Mouse (Mus musculus): ENCODE results near the gene Traf6.

Traf6 gene

DNA sequence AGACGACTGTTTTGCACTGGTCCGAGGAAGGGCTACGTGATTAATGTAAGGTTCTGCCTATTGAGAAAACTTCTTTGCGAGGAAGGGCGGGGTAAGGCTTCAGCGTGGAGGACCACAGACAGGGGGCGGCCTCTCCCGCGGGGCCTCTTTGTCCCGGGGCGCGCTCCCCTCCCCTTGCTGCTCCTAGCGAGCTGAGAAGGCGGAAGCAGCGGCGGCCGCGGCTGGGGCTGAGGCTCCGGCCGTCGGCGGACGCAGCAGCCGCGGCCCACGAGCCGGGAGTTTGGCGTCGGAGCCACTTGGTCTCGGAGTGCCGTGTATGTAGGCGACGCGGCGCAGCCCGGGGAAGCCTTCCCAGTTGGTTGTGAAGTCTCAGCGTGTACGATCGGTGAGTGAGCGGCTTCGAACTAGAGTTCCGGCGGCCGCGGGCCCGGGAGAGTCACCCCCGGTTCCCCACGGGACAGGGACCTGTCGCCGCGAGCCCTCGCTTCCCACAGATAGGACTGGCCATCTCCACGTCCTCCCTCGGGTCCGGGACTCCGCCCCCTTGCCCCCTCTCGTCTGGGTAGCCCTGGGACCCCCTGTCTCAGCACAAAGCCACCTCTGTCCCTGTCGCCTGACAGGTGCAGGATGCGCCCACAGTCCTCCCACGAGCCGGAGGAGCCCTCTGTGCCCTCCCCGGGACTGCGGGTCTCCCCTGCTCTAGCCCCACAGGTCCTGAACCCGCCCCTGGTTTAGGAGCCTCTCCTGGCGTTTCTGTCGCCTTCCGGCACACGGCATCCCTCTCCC lies at the start of gene Traf6:
Gene Traf6, plus strand, starts transcription at position 194 of the 786 bp plus-strand sequence.
- peak; percentile 62 for DNase-seq (ENCODE audit: low spot score)

DNA sequence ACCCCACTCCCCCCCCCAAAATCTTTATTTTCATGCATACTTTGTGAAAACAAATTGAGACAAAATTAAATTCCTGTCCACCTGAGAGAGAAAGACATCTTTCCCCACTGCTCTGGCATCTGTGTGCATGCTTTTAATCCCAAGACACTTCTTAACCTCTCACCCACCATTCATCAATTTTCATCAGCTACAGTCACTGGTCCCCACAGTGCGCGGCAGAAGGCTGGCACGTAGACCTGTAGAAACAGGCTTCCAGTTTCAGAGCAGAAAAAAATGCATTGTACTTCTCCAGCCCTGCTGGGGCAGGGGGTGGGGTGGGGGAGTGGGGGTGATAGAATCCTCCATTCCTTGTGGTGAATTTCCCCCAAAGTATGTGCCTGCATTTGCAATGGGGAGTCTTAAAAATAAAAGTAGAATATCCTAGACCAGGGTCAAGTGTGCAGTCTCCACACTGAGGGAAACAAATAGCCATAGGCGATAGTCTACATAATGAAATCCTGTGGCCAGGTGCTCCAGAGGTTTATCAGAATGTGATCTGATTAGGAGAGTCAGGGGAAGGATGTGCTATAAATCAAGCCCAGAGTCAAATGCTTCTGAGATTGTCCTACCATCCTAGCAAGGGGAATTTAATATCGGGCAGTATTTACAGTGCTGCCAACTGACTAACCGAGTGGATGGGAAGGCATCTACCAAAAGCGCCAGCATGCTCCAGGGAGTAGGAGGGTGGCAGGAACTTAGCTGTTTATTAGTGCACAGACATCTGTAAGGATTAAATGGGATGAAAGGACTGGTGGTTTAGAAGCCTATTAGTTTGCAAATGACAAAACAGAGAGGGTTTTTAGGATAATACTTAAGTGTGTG lies 39.0 kb upstream of the Traf6 start:
- no peak for DNase-seq (ENCODE audit: low spot score)

DNA sequence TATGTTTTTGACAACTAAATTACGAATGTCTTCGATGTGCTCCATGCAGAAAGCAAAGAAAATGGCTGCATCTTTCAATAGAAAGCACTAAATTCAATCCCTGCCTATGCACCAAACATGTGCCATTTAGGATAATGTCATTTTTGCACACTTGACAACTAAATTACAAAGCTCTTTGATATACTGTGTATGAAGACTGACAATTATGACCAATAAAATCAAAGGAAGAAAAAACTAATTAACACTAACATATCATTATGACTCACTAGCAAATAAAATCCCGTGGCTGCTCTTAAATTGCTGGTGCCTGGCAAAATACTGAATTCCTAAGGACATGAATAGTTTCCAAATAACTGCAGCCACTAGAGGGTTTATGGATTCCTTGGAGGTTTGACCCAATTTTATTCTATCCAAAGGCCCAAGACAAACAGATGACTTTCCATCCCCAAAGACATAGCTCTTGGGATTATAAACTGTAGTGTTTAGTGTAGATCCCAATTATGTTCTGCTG lies 38.3 kb upstream of the Traf6 start:
- DNase-seq (ENCODE audit: low spot score), result no peak

DNA sequence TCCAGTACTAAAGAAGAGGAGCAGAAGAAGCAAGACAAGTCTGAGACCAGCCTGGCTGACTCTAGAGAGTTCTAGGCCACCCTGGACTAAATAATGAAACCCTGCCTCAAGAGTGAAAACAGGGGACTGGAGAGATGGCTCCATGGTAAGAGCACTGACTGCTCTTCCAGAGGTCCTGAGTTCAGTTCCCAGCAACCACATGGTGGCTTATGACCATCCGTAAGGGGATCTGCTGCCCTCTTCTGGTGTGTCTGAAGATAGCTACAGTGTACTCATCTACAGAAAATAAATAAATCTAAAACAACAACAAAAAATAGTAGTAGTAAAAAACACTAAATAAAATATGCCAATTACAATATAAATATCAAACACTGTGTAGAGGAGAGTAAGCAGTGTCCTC lies 32.4 kb upstream of the Traf6 start:
- DNase-seq (ENCODE audit: low spot score), result no peak

DNA sequence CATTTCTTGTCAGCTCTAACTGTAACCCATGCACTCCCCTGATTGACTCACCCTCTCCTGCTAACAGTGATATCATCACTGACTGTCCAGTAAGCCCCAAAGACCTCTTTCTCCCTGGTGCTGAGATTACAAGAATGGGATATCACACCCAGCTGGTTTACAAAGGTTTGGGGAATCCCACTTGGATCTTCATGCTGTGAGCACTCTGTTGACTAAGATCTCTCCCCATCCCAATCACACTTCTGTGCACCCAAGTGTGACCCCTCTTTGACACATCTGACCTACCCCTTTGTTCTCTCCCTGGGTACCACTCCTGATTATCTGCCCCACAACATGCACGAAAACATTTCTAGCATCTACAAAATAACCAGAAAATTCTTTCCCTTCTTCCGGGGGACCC lies 29.9 kb upstream of the Traf6 start:
- no peak for DNase-seq (ENCODE audit: low spot score)

DNA sequence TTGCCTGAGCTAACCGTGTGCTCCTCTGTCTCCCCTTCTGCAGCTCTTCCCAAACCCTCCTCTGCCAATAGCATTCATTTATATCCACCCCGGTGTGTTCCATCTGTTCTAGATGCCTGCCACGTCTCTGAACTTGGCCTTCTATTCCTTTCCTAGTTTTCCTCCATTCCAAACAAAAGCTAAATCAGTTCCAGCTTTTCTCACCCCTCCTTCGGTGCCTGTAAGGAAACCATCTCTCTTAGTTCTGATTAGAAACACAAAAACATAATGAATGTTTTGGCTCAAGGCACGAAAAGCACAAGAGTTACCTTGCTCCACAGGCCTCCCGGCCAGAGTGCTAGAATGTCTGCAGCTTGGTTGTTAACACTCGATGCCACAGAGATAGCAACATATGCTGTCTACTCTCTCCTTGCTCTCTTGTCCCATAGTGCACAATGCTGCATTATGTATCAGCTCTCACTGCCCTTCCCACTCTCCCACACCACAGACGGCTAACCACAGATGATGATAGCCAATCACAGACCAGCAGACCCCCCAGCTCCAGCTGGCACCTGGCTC lies 29.0 kb upstream of the Traf6 start, which contains the start of the genes Rag1 and B230118H07Rik:
Gene Rag1, minus strand, starts transcription at position 388 of the 558 bp plus-strand sequence.
Gene B230118H07Rik, minus strand, starts transcription at position 419 of the 558 bp plus-strand sequence.
- DNase-seq (ENCODE audit: low spot score), result no peak

DNA sequence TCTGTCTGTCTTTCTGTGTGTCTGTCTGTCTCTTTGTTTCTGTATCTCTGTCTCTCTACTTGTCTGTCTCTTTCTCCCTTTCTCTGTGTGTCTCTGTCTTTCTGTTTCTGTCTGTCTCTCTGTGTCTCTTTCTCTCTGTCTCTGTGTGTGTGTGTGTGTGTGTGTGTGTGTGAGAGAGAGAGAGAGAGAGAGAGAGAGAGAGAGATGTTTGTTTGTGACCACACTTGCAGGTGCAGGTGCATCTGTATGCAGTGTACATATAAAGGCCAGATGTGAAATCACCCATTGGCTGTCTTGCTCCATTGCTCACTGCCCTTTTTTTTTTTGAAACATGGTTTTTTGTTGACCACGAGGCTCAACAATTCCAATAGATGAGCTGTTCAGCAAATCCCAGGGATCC lies 27.8 kb upstream of the Traf6 start:
- no peak for DNase-seq (ENCODE audit: low spot score)

DNA sequence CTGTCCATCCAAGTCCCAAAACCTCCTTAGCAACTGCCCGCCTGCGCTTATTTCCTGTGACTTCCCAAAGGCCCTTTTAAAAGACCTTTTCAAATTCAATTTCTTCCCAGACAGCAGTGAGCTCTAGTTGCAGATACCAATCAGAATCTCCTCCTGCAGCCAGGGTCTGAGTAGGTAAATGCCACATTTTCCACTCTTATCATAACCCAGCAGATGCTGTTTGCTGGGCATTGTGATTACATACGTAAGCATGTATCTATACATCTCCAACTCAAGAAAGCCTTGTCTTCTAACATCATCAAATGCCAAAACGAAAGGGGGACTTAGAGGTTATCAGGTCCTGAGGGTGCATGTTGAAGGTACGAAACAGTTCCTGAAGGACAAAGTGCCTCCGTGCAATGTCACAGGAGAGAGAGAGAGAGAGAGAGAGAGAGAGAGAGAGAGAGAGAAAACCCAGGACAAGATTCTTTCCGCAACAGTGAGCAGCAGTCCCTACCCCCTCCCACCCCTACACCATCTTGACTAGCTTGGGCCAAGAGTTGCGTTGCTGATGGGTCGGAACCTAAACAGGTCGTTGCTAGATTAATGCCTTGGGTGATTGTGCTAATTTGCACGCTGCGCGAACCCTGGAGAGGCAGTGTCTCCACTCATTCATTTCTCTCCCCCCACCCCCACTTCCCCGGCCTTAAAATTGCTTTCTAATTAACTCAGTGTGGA lies 25.9 kb upstream of the Traf6 start:
- no peak for DNase-seq (ENCODE audit: low spot score)

DNA sequence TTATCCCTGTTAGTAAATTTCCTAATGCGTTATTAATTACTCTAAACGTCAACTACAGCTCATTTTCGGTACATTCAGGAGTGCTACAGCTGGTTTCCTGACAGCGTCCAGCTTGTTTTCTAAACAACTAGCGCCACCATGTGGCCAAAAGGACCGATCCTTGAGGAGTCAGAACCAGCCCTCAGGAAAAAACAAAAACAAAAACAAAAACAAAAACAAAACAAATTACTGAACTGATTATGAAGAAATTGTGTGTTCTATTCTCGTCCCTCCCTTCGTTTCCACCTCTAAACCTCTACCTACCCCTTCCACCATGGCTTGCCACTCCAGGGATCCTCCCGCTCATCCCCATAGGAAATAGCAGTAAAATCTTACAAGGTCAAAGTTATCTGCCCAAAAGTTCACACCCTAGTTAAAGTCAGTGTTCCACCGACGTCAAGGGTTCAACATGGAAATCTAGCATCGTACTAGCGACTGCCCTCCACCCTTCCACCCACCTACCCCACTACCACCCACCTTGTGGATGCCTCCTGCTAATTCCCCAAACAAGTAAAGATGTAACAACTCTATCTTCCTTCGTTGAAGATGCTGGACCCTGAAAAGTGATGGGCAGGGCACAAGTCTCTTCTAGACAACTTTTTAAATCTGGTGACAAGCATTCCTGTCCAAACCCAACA lies 25.2 kb upstream of the Traf6 start:
- peak; percentile 60 for DNase-seq (ENCODE audit: low spot score)

DNA sequence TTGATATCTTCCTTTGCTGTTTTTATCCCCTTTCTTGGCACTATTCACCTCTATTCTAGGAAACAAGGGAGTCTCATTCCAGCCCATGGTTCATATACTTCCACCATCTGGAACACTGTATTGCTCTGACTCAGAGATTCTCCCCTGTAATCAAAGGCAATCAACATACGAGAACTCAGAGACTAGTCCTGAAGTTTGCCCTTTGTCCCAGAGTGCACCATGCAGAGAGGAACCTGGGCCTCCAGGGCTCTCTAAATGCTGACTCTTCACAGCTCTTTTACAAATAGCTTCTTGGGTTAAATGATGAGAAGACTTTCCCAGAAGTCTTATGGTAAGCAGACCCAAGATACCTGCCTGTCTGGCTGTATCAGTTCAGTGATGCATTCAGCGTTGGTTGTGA lies 17.7 kb upstream of the Traf6 start:
- DNase-seq (ENCODE audit: low spot score), result no peak

DNA sequence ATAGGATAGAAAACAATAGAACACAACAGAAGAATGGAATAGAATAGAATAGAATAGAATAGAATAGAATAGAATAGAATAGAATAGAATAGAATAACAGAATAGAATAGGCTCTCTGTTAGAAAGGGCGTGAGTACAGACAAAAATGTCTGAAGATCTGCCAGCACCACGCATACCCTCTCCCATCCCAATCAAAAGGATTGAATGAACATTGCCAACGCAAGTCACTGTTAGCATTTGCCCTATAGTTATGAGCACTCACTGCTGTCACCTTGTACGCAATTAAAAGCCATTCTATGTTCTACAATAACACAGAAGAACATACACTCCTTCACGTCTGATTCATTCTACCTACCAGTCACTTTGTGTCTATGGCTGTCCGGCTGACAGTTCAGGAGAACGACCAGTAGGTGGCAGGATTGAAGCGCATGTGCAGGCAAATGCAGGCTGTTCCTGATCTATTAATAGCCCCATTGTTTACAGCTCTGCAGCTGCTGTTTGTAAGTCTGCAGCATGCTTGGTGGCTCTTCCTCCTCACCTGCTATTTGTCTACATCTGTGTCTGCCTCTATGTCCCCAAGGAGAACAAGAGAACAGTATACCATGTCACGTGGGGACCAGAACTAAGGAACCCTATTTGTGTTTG lies 13.0 kb upstream of the Traf6 start:
- DNase-seq (ENCODE audit: low spot score), result peak; percentile 79

DNA sequence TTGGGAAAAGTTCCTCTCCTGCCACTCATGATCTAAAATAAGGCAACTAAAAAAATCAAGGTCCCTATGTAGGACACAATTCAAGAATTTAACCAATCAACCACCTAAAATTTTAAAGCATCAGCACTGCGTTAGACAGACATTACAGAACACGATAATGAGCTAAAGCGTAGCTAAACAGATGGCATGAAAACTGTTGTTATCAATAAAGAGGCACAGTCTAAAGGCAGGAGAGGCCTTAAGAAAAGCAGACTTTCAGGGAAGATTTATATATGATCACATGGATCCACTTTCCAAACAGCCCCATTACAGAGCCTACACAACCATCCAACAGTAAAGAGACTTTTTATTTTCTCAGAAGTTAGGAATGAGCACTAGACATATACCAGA lies 12.5 kb upstream of the Traf6 start:
- no peak for DNase-seq (ENCODE audit: low spot score)

DNA sequence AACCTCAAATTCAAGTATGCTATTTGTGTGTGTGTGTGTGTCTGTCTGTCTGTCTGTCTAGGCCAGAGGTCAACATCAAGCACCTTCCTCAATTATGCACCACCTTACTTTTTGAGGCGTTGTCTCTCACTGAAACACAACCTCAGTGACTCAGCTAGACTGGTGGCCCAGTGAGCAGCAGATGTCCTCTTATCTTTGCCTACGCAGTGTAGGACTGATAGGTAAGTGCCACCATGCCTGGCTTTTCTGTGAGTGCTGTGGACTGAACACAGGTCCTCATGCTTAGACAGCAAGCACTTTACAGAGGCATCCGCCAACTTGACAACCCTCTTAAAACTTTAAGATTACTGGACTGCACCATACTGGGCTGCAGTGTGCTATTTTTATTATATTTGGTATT lies 9.5 kb upstream of the Traf6 start:
- no peak for DNase-seq (ENCODE audit: low spot score)

DNA sequence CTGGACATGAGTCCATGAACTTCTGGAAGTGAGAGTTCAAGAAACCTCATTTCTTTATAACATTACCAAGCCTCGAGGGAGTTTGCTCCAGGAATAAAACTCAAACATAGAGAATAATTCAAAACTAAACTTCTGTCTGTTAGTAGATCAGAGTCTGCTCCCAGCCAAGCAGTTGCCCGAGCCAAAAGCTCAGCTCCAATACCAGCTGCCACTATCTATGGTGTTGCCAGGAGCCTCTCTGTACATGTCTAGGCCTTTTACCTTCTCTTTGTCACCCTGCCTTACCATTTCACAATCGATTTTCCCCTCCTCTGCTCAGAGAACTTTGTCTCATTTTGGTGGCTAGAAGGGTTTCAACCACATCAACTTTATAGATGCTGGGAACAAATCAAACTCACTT lies 4.7 kb upstream of the Traf6 start:
- no peak for DNase-seq (ENCODE audit: low spot score)

DNA sequence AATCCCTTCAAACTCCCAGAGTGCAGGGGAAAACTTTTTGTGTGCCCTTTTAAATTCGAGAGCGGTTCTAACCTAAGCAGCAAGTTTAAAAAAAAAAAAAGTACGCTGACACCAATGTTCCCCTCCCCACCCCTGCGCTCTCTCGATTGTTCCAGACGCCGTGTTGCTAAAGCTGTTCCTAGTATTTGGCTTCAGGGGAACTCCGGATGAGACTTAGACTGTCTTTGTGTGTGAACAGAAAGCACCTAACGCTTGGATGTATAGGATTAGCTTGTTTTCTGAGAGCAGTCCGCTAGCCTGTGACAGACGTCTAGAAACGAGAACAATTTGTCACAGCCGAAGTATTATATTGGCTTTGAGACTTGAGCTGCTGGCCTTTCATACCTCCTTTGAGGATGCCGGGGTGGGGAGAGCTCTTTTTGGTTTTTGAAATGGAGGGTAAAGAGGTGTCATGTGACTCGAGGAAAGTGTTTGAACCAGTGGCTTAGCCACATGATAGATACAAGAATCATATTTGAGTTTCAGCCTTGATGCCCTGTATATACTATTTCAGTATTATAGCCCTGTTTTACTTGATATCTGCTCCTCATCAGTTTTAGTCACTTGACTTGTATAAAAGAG lies 1.0 kb downstream of the Traf6 start:
- DNase-seq (ENCODE audit: low spot score), result no peak

DNA sequence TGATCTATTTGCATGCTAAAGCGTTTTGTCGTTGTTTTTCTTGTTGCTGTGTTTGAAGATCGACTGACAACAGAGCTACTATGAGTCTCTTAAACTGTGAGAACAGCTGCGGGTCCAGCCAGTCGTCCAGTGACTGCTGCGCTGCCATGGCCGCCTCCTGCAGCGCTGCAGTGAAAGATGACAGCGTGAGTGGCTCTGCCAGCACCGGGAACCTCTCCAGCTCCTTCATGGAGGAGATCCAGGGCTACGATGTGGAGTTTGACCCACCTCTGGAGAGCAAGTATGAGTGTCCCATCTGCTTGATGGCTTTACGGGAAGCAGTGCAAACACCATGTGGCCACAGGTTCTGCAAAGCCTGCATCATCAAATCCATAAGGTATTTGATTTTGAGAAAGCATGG lies 6.2 kb downstream of the Traf6 start:
- DNase-seq (ENCODE audit: low spot score), result no peak

DNA sequence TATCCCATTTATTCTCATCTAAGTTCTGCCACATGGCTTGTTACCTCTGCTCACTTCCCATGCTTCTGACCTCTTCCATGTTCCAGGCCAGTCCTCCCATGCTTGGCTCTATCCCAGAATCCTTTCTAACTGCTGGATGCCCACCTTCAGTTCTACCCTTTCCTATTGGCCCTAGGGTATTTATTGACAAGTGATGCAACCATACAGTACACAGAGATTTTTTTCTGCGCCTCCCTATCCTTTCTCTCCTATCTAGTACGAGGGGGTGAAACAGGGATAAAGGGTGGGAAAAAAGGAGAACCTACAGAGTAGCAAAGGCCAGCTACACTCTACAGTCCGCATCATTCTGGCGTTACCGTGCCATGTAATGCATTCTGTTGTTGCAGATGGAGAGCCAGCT lies 9.8 kb downstream of the Traf6 start:
- DNase-seq (ENCODE audit: low spot score), result no peak

DNA sequence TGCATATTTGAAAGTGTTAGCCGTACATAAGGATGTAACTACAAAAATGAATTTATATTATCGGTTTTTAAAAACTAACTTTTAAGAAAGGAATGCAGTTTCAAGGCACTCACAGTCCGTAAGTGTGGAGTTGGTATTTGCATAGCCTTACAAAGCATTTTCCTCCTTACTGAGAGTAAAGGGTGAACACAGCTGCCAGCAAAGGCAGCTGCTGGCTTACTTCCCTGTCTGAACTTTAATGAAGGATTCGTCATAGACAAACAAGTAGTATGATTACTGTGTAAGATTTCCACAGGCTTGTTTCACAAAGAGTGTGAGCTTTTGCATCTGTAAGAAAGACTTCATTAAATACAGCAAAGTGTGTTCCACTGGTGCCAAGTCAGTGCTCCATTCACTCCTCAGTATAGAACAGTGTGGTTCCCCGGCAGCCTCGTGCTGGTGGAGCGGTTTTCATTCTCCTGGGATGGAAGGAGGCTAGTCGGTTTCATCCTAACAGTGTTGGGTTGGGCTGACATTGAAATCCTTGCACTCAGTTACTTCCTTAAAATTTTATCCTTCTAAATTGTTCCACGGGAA lies 12.1 kb downstream of the Traf6 start:
- no peak for DNase-seq (ENCODE audit: low spot score)

DNA sequence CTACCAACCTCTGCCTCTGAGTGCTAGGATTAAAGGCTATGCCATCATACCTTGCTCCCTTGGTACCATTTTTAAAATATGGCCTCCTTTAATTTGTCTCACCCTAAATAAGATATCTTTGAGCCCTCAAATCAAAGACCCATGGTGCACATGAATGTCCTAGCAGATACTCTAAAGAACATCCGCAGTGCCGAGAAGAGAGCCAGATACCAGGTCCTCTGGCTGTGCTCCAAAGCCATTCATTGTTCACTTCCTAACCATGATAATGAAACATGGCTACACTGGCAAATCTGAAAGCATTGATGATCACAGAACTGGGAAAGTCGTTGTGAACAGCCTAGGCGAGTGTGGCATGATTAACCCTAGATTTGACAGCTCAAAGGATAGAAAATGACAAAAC lies 14.8 kb downstream of the Traf6 start:
- no peak for DNase-seq (ENCODE audit: low spot score)

DNA sequence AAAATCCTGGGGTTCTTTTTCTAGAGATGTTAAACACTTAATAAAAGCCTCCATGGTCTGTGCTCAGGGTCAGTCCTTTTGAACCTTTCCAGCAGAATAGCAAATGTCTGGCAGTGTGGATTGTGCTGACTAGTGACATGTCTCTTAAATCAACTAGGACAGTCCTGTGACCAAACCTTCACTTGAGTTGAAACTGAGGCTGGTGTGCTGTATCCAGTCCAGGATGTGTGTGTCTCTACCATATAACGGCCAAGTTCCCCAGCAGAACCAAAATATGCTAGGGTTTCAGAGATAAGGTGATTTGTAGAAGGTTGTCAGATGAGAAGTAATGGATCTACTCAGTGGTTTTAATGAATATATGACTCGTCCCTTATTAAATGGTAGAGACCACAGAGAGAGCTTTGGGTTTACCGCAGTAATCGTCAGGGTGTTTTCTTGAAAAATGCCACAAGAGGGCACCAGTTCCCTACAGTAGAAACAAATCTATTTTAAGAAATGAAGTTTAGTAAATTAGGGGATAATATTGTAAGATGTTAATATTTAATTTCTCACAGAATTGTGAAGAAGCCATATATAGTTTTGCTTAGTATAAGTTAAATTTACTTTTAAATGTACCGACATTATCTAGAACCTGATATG lies 15.5 kb downstream of the Traf6 start:
- no peak for DNase-seq (ENCODE audit: low spot score)

All from left cerebral cortex, adult 11 months (tissue).